Mouse (Mus musculus) thymus, adult 2 months (tissue): ENCODE measurements around the gene Rrp12. TPM values are rescaled to one million over a fixed set of nuclear protein-coding genes. Genes with fewer than 3 reads are reported as not detected.

ENCODE experiments used
- DNase-seq: peaks from one replicate; pipeline ENCODE4 v3.0.0; 2021
- H3K27ac ChIP-seq: fragments of 200-500 bp; 2 replicates; pipeline ENCODE4 v1.5.1; 2012; ENCODE audit warnings: low read length, control low read depth; ENCODE audit not compliant: control insufficient read depth, insufficient read depth
- H3K27me3 ChIP-seq: fragments of 200-500 bp; 2 replicates; pipeline ENCODE4 v1.6.1; 2012; ENCODE audit warnings: mild to moderate bottlenecking, low read length, moderate library complexity, mixed read lengths; ENCODE audit not compliant: control insufficient read depth, insufficient read depth
- H3K36me3 ChIP-seq: fragments of 200-500 bp; 2 replicates; pipeline ENCODE4 v1.6.1; 2012; ENCODE audit warnings: mild to moderate bottlenecking, low read length, moderate library complexity; ENCODE audit not compliant: control insufficient read depth, insufficient read depth
- H3K4me1 ChIP-seq: fragments of 200-500 bp; replicated peaks from 2 replicates; pipeline ENCODE4 v1.6.1; 2012; ENCODE audit warnings: low read length; ENCODE audit not compliant: control insufficient read depth, insufficient read depth
- H3K4me3 ChIP-seq: fragments of 200-500 bp; 2 replicates; pipeline ENCODE4 v1.5.1; 2012; ENCODE audit warnings: mild to moderate bottlenecking, low read length, control low read depth, moderate library complexity; ENCODE audit not compliant: control insufficient read depth, insufficient read depth
- CTCF ChIP-seq: fragments of 200-500 bp; IDR thresholded peaks from 2 replicates; pipeline ENCODE4 v1.5.1; 2012; ENCODE audit warnings: mild to moderate bottlenecking, control low read depth, low read length, moderate library complexity, borderline replicate concordance; ENCODE audit not compliant: control insufficient read depth, poor library complexity, insufficient read depth; ENCODE audit errors: extremely low read depth
- POLR2A ChIP-seq: fragments of 200-500 bp; IDR thresholded peaks from 2 replicates; pipeline ENCODE4 v1.6.1; 2012; ENCODE audit warnings: mild to moderate bottlenecking, low read length, control low read depth, moderate library complexity; ENCODE audit not compliant: control insufficient read depth, poor library complexity, insufficient read depth; ENCODE audit errors: extremely low read depth
- WGBS: fragments of 180-500 bp; shearing (Covaris S2); methylation state at CpG from one replicate; pipeline ENCODE4 v1.1.7; 2018; 5-methylcytosine and 5-hydroxymethylcytosine counted together
- polyA plus RNA-seq: library from polyadenylated mRNA; depleted of rRNA; stranded (reverse); fragments of >200 nt; gene quantifications from 2 replicates; pipeline ENCODE4 v1.2.3, GENCODE M21; 2012

Rrp12 gene
- polyA plus RNA-seq, 1 experiment: 9.7 TPM

- Histone ChIP-seq H3K27me3 (no peaks in the 10 kb centered on the region), H3K27ac (peak overlapping the region; percentile 41), H3K4me3 (peak overlapping the region; percentile 79), H3K36me3 (no peaks in the 10 kb centered on the region), H3K4me1 (peaks cover 20% of the 10 kb centered on the region)
- peak; percentile 86 for DNase-seq
- TF ChIP-seq CTCF: no peak
- no peak for TF ChIP-seq POLR2A
- WGBS: 1% methylated on average over 111 of the region's 112 CpGs
Measured at GRCm38 (mm10) chr19:41830106-41831031, 65.6 kb downstream of the Rrp12 start.

DNA sequence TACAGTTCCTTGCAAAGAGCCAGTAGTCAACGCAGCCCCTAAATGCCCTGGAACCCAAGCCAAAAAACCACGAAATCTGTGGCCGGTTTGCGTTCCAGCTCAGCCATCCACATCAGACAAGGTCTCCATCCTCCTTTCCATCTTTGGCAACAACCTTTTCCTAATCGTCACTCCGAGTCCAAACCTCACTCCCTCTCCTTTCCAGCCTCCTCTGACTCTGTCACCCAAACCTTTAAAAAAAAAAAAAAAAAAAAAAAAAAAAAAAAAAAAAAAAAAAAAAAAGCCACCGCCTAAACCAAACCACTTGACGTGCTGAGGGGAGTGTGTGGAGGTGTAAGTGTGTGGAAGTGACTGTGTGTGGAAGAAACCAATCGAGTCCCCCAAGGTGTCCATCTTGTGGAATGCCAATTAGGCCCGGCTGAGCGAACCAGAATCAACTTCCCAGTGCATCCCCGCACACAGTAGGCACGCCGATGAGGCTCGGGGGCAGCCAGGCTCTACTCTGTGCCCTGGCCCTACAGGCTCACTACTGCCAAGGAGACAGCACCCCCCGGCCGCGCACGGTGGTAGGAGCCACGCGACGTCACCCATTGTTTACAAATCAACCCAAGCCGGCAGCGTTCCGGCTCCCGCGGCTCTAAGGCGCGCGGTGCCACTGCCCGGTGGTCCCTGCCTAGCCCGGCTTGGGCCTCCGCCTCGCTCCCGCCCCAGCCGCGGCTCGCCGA lies 66.4 kb downstream of the Rrp12 start, which contains the start of gene Frat1:
Gene Frat1, plus strand, starts transcription at position 590 of the 725 bp plus-strand sequence.
- H3K36me3 ChIP-seq: no peaks in the 10 kb centered on the region
- peak; percentile 88 for DNase-seq
- H3K4me3 ChIP-seq: peak within 1 kb of the TSS; percentile 79
- peak within 1 kb of the TSS; percentile 82 for H3K27ac ChIP-seq
- H3K27me3 ChIP-seq: no peaks in the 10 kb centered on the region
- peak; percentile 87 for TF ChIP-seq POLR2A
- no peak for TF ChIP-seq CTCF
- peaks cover 20% of the 10 kb centered on the region for H3K4me1 ChIP-seq
- under 1% methylated on average over 39 of the region's 39 CpGs for WGBS

- no peak overlapping the region for H3K4me3 ChIP-seq
- H3K27me3 ChIP-seq: no peaks in the 10 kb centered on the region
- TF ChIP-seq POLR2A (no peak), CTCF (no peak)
- no peaks in the 10 kb centered on the region for H3K36me3 ChIP-seq
- no peak for DNase-seq
- H3K4me1 ChIP-seq: peaks cover 20% of the 10 kb centered on the region
- no peak overlapping the region for H3K27ac ChIP-seq
- WGBS: 89% methylated on average over 3 of the region's 3 CpGs
Measured at GRCm38 (mm10) chr19:41828941-41829340, 67.0 kb downstream of the Rrp12 start.

- no peaks in the 10 kb centered on the region for H3K27me3 ChIP-seq
- no peak overlapping the region for H3K27ac ChIP-seq
- 98% methylated on average over 3 of the region's 3 CpGs for WGBS
- H3K36me3 ChIP-seq: no peaks in the 10 kb centered on the region
- peaks cover 7% of the 10 kb centered on the region for H3K4me1 ChIP-seq
- no peak overlapping the region for H3K4me3 ChIP-seq
- no peak for DNase-seq
- TF ChIP-seq CTCF (no peak), POLR2A (no peak)
Measured at GRCm38 (mm10) chr19:41826529-41826928, 69.4 kb downstream of the Rrp12 start.

- H3K4me3 ChIP-seq: no peak overlapping the region
- no peaks in the 10 kb centered on the region for H3K27me3 ChIP-seq
- DNase-seq: no peak
- no peaks in the 10 kb centered on the region for H3K36me3 ChIP-seq
- 61% methylated on average over 5 of the region's 5 CpGs for WGBS
- TF ChIP-seq CTCF (no peak), POLR2A (no peak)
- H3K4me1 ChIP-seq: peaks cover 2% of the 10 kb centered on the region; the same call in 1 of the 2 replicates
- H3K27ac ChIP-seq: no peak overlapping the region
Measured at GRCm38 (mm10) chr19:41824950-41825349, 71.0 kb downstream of the Rrp12 start.

GRCm38 (mm10) chr19:41822589-41822988 lies 73.4 kb downstream of the Rrp12 start:
- H3K4me1 ChIP-seq: no peaks in the 10 kb centered on the region
- DNase-seq: no peak
- no peak overlapping the region for H3K27ac ChIP-seq
- H3K27me3 ChIP-seq: no peaks in the 10 kb centered on the region
- no peaks in the 10 kb centered on the region for H3K36me3 ChIP-seq
- TF ChIP-seq POLR2A (no peak), CTCF (no peak)
- WGBS: 96% methylated on average over 1 of the region's 1 CpGs
- H3K4me3 ChIP-seq: no peak overlapping the region

DNA sequence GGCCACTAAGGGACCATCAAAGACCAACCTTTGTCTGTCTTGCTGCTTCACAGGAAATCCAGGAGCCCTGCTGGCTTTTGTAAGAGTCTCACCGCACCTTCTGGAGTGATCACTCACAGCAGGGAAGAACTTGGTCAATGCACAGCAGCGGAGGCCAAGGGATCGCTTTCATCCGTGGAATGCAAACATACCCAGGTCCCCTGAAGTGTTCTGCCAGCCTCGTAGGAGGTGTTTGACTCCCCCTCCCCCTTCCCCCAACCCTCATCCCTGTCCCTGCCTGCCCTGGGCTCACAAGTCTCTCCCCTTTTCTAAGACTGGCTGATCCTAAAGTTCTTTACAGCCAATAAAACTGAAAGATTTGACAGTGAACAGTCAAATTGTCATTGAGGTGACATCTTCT lies 74.5 kb downstream of the Rrp12 start:
- no peak for DNase-seq
- WGBS: 90% methylated on average over 5 of the region's 5 CpGs

More for the DNA sequence above, 74.5 kb downstream of the Rrp12 start:
- TF ChIP-seq POLR2A: no peak
- TF ChIP-seq CTCF: no peak
- Histone ChIP-seq H3K4me1 (no peaks in the 10 kb centered on the region), H3K36me3 (no peaks in the 10 kb centered on the region), H3K27me3 (no peaks in the 10 kb centered on the region), H3K27ac (no peak overlapping the region), H3K4me3 (no peak overlapping the region)
